Mouse (Mus musculus) ovary, adult 18-20 months (tissue): ENCODE measurements around the gene Mill2.
A peak's percentile ranks its signal among the peaks of the same experiment; 100 is the strongest.

Source experiments
- DNase-seq: peaks from one replicate; pipeline ENCODE4 v3.0.0; 2022; ENCODE audit warnings: low spot score, mixed read lengths

Mill2 gene

DNA sequence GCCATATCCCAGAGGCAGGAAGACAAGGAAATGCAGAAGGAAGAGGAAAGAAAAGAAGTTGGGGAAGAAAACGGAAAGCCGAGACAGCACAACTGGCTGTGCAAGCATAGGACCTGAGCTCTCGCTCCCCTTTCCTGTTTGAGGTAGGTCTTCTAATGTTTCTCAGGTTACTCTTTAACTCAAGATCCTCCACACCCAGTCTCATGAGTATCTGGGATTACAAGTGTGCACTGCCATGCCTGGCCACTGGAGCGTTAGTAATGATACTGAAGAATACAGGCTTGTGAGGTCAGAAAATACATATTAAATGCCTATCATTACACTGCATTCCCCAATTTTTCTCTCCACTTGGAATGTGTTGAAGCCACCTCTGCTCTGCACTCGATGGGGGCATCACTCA, 35.6 kb downstream of the Mill2 start:
- no peak for DNase-seq

DNA sequence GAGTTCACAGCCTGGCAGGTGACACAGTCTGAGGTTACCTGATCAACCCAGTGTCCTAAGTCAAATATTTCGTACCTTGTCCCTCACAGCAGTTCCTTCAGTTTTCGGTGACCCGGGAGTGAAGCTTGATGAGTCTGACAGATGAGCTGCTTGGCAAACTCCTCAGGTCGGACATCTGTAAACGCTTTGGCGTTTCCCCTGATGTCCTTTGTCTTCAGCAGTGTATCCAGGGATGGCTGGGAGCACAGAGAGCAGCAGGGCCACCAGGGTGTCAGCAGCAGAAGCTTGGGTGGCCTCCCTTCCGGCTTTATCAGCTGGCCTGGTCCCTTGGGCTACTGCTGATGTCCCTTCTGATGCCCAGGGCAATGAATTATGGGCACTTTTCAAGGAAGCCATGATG, 38.9 kb downstream of the Mill2 start:
- DNase-seq: no peak

DNA sequence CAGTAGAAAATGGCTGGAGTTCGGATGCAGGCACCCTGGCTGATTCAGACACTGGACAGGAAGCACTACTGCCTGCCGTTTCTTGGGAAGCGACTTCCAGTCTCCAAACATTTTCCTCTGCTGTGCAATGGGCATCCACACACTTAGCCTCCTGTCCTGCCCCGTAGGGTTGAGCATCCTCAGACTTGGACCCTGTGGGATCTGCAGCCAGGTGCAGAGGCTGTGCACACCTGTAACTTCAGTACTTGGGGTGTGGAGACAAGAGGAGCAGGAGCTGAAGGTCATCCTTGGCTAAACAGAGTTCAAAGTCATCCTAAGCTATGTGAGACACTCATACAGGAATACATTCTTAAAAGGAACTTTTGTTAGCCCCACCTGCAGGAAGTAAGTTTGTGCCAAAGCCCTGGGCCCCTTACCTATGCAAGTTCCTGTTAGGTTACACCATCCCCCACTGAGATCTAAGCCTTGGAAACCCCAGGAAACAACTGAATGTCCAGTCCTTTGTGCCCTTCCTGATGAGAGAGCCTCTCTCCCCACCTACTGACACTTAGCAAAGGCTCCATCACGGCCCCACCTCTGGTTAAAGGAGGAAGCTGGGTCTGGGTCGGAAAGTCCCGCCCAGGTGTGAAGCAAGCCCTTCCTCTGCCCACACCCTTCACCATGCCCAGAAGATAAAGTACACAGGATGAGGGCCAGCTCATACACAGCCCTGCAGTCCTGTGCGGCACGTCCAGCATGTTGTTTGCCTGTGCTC, 44.4 kb downstream of the Mill2 start:
- no peak for DNase-seq

DNA sequence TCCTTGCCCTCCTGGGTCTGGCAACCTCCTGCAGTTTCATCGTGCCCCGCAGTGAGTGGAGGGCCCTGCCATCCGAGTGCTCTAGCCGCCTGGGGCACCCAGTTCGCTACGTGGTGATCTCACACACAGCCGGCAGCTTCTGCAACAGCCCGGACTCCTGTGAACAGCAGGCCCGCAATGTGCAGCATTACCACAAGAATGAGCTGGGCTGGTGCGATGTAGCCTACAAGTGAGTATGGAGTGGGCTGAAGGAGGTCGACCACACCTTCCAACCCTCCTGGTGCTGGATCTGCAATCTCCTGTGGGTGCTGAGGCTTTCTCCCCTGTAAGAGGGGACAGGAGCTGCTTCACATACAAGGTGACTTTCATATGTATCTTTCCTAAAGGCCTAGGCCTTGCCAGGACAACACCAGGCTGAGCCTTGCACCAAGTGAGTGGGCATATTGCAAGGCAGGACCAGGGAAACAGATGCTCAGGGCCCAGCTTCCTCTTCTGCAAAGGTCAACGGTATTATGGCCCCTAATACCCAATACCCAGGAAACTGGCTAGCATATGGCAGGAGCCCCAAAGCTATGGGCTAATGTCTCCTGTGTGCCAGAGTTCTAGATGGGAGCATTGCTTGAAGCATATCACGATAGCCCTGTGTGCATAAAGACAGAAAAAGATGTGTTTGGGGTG, 45.1 kb downstream of the Mill2 start:
- DNase-seq: no peak

DNA sequence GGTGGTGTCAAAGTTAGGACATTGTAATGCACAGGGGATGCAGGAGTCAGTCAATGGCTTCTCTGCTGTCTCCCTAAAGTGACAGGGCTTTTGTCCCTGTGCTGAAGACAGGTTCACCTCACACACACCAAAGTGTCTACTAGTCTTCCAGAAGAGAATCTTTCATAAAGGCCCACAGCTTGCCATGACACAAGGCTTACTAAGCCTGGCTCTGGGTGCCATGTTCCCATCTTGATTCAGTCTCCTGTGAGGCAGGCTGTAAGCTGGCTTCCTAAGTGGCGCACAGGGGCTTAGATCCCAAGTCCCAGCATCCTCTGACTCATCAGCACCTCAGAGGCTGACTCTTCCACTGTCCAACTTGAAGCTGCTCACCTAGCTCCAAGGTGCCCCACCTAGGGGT, 47.2 kb downstream of the Mill2 start:
- no peak for DNase-seq

DNA sequence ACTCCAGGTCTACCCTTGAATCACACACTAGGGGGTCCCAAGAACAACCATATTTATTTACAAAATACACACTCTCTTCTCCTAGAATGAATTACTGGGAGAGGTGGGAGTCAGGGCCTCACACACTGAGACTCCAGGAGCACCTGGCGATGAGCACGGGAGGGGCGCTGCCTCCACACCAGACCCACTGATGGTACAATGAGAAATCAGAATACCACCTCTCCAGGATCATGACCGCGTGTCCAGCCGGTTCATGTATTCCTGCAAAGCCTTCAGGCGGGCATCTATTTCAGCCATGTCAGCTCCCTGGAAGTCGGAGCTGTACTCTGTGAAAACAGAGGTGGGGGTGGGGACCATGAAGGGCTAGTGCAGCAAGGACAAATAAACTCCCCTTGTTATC, 51.1 kb downstream of the Mill2 start:
- no peak for DNase-seq

DNA sequence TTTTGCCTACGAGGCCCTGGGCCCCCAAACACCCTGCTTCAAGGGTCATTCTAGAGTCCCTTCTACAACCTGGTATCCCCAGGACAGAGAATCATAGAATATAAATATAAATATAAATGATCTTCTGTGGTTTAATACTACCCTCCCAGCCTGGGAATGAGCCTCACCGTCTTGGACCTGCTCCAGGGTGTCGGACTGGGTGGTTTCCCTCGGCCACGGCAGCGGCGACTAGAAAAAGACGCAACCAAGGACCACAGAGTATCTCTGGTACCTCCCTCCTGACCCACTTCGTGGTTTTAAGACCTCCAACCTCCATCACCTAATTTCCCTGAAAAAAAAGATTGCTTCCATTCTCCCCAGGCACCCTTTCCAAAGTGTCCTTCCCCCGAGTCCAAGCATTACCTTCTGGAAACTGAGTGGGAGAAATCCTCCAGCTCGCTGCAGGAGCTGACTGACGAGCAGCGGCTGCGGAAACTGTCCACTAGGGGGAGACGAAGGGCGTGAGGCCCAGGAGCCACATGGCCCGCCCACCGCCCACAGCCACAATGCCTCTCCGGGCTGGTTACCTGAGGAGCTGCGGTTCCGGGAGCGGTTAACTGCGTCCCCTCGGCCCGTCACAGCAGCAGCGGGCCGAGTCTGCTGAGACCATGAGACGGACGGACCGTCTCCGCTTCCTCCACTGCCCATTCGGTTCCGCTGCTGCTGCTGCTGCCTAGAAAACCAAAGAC, 52.3 kb downstream of the Mill2 start:
- DNase-seq: peak; percentile 63

DNA sequence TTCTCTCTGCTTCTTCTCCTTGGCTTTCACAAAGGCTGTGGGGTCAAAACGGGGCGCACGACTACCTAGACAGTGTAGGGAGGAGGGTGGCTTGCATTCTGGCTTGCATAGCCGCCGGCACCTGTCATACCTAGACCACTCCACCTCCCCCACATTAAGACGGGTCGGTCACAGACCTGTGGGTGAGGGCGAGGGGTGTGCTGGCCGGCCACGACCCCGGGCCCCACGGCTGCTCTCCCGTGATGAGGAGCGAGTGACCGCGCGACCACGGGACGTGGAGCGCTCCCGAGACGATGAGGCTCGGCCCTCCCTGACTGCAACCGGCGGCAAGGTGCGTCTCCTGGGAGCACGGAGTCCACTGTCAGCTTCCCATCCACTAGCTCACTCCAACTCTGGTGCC, 53.2 kb downstream of the Mill2 start:
- no peak for DNase-seq

DNA sequence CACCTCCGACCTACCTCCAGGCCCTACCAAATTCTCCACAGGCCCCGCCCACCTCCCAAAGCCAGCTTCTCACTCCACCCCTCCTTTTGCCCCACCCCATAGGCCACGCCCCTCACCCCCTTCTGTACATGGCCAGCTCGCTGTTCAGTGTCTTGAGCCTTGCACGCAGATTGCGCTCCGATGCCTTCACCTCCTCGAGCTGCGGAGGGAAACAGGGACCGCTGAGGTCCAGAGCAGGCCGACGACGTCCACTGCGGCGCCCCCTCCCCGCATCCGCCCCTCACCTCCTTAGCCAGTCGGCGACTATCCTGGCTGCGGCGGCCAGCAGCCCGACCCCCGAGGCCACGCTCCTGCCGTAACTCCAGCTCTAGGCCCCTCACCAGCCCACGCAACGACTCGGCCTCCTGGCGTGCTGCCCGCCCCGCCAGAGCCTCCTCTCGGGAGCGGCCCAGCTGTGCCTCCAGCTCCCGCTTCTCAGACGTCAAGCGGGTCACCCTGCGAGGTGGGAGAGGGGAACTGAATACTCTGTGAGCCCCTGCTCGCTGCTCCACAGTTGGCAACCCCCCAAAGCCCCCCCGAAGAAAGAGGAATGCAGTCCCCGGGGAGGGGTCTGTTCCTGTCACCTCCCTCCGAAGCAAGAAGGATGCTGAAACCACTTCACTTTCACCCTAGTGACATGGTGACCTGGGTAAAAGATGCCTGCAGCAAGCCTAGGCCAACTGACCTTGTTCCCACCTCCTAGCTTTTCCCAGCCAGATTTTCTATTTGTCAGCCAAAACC, 54.1 kb downstream of the Mill2 start:
- DNase-seq: peak; percentile 37

DNA sequence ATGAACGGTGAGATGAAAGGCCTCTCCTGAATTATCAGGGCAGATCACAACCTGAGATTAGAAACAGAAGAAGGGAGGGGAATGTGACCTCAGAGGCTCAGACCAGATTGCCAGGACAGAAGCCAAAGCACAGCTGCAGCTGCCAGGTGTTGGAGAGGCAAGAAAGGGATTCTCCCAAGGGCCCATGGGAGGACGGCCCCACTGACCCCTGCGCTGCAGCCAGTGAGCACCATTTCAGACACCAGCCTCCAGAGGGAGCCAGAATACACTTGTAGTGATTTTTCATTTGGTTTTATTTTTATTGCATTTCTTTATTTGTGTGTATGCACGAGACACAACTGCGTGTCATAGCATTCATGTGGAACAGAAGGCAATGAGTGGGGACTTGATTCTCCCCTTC, 56.8 kb downstream of the Mill2 start:
- DNase-seq: no peak

DNA sequence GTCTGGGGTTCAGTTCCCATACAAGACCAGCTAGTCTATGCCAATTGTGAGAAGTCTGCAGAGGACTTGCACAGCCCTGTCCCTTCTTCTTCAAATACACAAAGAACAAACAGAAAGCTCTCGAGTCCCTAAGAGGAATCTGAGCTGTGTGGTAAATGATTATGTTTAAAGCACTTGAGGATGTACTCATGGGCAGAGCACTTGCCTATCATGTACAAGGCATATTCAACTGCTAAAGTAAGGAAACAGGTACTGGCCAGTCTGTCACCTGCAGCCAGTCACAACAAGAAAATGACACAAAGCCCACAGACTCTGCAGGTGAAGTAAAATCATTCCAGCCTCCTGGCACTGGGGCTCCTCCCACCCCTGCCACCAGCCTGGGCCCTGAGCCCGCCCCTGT, 60.7 kb downstream of the Mill2 start:
- no peak for DNase-seq

DNA sequence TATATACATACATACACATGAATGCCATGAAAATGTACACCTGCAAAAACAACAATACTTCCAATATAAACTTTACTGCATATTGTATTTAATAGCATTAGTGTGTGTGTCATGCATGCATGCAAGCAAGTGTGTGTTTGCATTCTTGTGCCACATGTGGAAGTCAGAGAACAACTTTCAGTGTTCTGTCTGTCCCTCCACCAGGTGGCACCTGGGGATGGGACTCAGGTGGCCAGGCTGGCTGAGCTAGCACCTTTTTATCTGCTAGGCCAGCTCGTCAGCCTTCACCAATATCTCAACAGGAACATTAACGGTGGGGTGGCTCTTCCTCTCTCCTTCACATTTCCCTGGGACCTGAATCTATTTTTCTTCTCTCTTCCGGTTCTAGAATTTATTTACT, 62.7 kb downstream of the Mill2 start:
- no peak for DNase-seq

DNA sequence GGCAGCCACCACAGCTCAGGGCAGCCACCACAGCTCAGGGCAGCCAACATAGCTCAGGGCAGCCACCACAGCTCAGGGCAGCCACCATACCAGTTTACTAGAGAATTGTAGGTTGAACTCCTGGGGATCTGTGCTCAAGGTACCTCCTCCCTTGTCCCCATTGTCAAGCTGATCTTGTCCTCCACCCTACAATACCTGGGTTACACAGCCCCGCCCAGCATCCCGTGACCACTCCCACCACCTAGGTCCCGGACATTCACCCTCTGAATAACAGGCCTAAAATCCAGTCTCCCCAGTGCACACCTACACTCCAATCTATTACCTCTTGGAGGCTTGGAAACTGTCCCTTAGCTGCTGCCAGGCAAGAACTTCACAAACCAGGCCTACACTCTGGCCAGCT, 65.2 kb downstream of the Mill2 start:
- DNase-seq: no peak

DNA sequence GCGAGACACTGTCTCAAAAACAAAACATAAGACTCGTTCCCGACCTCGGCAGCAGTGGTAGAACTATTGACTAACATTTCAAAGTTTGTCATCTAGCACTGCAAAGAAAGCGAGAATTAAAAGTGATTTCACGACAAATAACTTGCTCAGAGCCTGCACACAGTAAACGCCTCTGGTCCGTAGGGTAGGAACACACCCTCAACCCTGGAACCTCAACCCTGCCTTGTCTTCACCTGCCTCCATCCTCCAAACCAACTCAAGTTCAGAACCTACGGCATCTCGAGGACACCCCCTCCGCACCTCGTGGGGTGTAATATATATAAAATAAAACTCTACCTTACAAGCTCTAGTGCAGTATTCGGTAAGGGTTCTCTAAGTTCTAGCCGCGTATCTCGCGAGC, 70.0 kb downstream of the Mill2 start:
- no peak for DNase-seq

DNA sequence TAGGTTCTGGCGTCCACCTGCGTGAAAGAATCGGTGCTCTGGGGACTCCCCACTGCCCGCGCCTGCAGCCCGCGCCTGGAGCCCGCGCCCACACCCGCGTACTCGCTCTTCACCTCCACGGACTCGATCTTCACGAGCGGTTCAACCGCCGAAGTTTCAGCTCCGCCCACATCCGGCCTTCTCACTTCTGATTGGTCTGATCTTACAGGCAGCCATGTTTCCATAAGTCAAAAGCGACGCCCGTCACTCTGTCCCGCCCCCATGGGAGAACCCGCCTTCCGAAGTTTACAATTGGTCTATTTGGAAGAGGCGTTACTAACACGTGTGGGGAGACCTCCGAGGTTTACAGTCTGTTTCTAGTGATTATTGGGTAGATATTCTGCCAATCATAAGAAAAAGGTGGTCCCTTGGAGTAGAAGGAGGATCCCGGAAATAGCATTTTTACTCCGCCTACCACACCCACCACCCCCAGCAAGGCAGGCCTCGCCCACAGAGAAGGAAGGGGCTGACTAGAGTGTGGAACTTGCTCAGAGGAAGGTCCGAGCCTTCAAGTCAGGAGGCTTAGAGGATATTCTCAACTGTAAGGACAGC, 70.6 kb downstream of the Mill2 start, which contains the start of gene Ccdc61:
Ccdc61 (minus strand) TSS at position 175 of the 591 bp plus-strand sequence.
- DNase-seq: peak; percentile 95
